Mouse (Mus musculus) kidney, adult 2 months (tissue): Measurements from ENCODE around the gene Gm17387.

Experiments
- CTCF ChIP-seq: fragments of 200-500 bp; conservative IDR thresholded peaks from 2 replicates; pipeline ENCODE4 v1.5.1; 2011; ENCODE audit warnings: low read depth, mild to moderate bottlenecking, control low read depth, low read length, moderate library complexity, mixed read lengths; ENCODE audit not compliant: insufficient read depth, insufficient read length
- POLR2A ChIP-seq: fragments of 200-500 bp; IDR thresholded peaks from one replicate; pipeline ENCODE4 v1.6.1; 2011; ENCODE audit warnings: low read depth, low read length, control low read depth

DNA sequence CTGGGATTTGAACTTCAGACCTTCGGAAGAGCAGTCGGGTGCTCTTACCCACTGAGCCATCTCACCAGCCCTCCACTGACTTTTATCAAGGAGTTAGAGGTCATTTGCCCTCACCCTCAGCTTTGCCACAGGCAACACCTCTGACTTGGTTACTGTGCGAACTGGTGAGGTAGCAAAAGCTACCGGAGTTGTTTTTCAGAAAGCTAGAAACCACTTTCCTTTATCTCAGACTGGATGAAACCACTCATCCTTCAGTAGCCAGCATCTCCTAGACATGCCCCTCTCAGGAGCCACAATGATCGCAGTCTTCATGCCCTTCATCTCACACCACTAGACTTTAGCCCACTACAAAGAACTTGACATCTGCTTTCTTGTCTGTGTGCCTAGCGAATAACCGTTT, 46.0 kb upstream of the Gm17387 start:
- no peak for TF ChIP-seq CTCF
- TF ChIP-seq POLR2A: no peak
